Mouse (Mus musculus): ENCODE data around the gene Sh3bp2. TPM values are rescaled to one million over a fixed set of nuclear protein-coding genes. Genes with fewer than 3 reads are reported as not detected.

Sh3bp2 gene
- 3.1 and 3.2 TPM in 2 replicates for polyA plus RNA-seq (2012)

GRCm38 (mm10) chr5:34525663-34526476 is at the start of gene Sh3bp2:
TSS of gene Sh3bp2 (plus strand) at chr5:34525838.
- TF ChIP-seq GATA1 (IDR thresholded peaks at IDR 0.05; ENCODE audit: low read length) = no peak

GRCm38 (mm10) chr5:34480926-34481325 is 44.7 kb upstream of the Sh3bp2 start:
- no peak for TF ChIP-seq GATA1 (IDR thresholded peaks at IDR 0.05; ENCODE audit: low read length)

- no peak for TF ChIP-seq GATA1 (IDR thresholded peaks at IDR 0.05; ENCODE audit: low read length)
These were observed 39.9 kb upstream of the Sh3bp2 start for GRCm38 (mm10) chr5:34485731-34486130.

- no peak for TF ChIP-seq GATA1 (IDR thresholded peaks at IDR 0.05; ENCODE audit: low read length)
These were observed 38.1 kb upstream of the Sh3bp2 start for GRCm38 (mm10) chr5:34487320-34488090.

- no peak for TF ChIP-seq GATA1 (IDR thresholded peaks at IDR 0.05; ENCODE audit: low read length)
These were observed 36.8 kb upstream of the Sh3bp2 start for GRCm38 (mm10) chr5:34488741-34489417.

GRCm38 (mm10) chr5:34489418-34489787 is 36.2 kb upstream of the Sh3bp2 start:
- no peak for TF ChIP-seq GATA1 (IDR thresholded peaks at IDR 0.05; ENCODE audit: low read length)

- TF ChIP-seq GATA1 (IDR thresholded peaks at IDR 0.05; ENCODE audit: low read length) = no peak
These were observed 28.9 kb upstream of the Sh3bp2 start for GRCm38 (mm10) chr5:34496745-34497144.

- TF ChIP-seq GATA1 (IDR thresholded peaks at IDR 0.05; ENCODE audit: low read length) = no peak
These were observed 24.8 kb upstream of the Sh3bp2 start for GRCm38 (mm10) chr5:34500886-34501285.

- TF ChIP-seq GATA1 (IDR thresholded peaks at IDR 0.05; ENCODE audit: low read length) = no peak
These were observed 24.1 kb upstream of the Sh3bp2 start for GRCm38 (mm10) chr5:34501588-34501987.

GRCm38 (mm10) chr5:34502411-34502810 is 23.2 kb upstream of the Sh3bp2 start:
- no peak for TF ChIP-seq GATA1 (IDR thresholded peaks at IDR 0.05; ENCODE audit: low read length)

GRCm38 (mm10) chr5:34502821-34503220 is 22.8 kb upstream of the Sh3bp2 start:
- TF ChIP-seq GATA1 (IDR thresholded peaks at IDR 0.05; ENCODE audit: low read length) = no peak

GRCm38 (mm10) chr5:34512486-34512885 is 13.2 kb upstream of the Sh3bp2 start:
- TF ChIP-seq GATA1 (IDR thresholded peaks at IDR 0.05; ENCODE audit: low read length) = no peak

- TF ChIP-seq GATA1 (IDR thresholded peaks at IDR 0.05; ENCODE audit: low read length) = no peak
These were observed 12.0 kb upstream of the Sh3bp2 start, which contains the start of gene Tnip2 for GRCm38 (mm10) chr5:34513466-34514217. TSS of gene Tnip2 (minus strand) at chr5:34513991.

GRCm38 (mm10) chr5:34514218-34514566 is 11.4 kb upstream of the Sh3bp2 start:
- TF ChIP-seq GATA1 (IDR thresholded peaks at IDR 0.05; ENCODE audit: low read length) = no peak

- TF ChIP-seq GATA1 (IDR thresholded peaks at IDR 0.05; ENCODE audit: low read length) = no peak
These were observed 10.5 kb upstream of the Sh3bp2 start for GRCm38 (mm10) chr5:34515096-34515495.

All from G1E-ER4 (cell line).